Mouse (Mus musculus): ENCODE results near the gene Cdk18.

GRCm38 (mm10) chr1:132159681-132160080, 20.2 kb upstream of the Cdk18 start:
- TF ChIP-seq CTCF (IDR thresholded peaks at IDR 0.05; ENCODE audit: low read depth, low read length) = no peak
- no peak for TF ChIP-seq GATA2 (IDR thresholded peaks at IDR 0.05; ENCODE audit: borderline replicate concordance, low read depth, low read length)
- no peak for TF ChIP-seq POLR2AphosphoS5 (IDR thresholded peaks at IDR 0.05; ENCODE audit: insufficient replicate concordance, low read depth, low read length)
- no peak for TF ChIP-seq GATA1 (IDR thresholded peaks at IDR 0.05; ENCODE audit: borderline replicate concordance, low read length)
- no peak for TF ChIP-seq TAL1 (conservative IDR thresholded peaks at IDR 0.05; ENCODE audit: low read depth, low read length)

Measured in G1E (cell line).